Mouse (Mus musculus) lung, adult 2 months (tissue): ENCODE data around the gene Gata2.

Experiments used
- CTCF ChIP-seq: fragments of 200-500 bp; IDR thresholded peaks from 2 replicates; pipeline ENCODE4 v1.5.1; 2011; ENCODE audit warnings: mild to moderate bottlenecking, low read length, control low read depth; ENCODE audit not compliant: insufficient read depth
- POLR2A ChIP-seq: fragments of 200-500 bp; IDR thresholded peaks from 2 replicates; pipeline ENCODE4 v1.6.1; 2011; ENCODE audit warnings: low read depth, mild to moderate bottlenecking, control low read depth, low read length, borderline replicate concordance; ENCODE audit errors: extremely low read depth

- TF ChIP-seq CTCF, result no peak
- no peak for TF ChIP-seq POLR2A
These were observed 35.5 kb downstream of the Gata2 start for GRCm38 (mm10) chr6:88229221-88229620.
